In the genomic region with DNA sequence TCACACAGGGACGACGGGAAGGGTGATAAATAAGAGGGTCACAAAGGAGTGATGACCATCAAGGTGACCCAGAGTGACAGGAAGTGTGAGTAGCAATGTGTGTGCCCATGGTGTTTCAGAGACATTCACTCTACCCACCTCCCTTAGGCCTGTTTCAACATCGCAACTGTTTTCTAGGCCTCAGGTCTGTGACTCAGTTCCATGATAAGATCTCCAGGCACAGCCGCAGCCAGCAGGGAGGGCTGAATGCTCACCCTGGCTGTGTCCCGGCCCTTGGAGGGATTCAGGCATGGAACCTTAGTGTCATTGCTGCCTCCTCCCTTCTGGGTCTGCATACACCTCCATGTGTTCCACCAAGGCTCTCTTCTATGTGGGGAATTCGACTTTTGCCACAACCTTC, we compare ENCODE assay signal across 35 mouse cellular contexts. TPM values are rescaled to one million over a fixed set of nuclear protein-coding genes. Genes with fewer than 3 reads are reported as not detected.
DNase-seq lines count a peak whose midpoint lies in the region; ATAC-seq lines count a peak whose summit lies in the region.
"Had no signal": no experiment of that assay in that cellular context is flagged by ENCODE, and none has a peak within 500 bp of the region (broad histone marks: within the 10 kb centered on the region; RNA-seq: fewer than 3 reads in every experiment).

No protein-coding gene starts in this region.

- no peak overlapping the region for H3K4me2 ChIP-seq in midbrain, embryonic 15.5 days
- H3K4me2 ChIP-seq: forebrain, embryonic 15.5 days; heart, embryonic 13.5 days; hindbrain, embryonic 14.5 days; limb, embryonic 13.5 days; liver, embryonic 11.5 days; lung, embryonic 15.5 days; midbrain, embryonic 13.5 days had no signal

- no peak overlapping the region for H3K27ac ChIP-seq in midbrain, embryonic 15.5 days
- H3K27ac ChIP-seq: forebrain, embryonic 10.5 days; forebrain, embryonic 15.5 days; heart, embryonic 13.5 days; hindbrain, embryonic 14.5 days; limb, embryonic 13.5 days; lung, embryonic 15.5 days; midbrain, embryonic 13.5 days had no signal

- no peak overlapping the region for H3K9ac ChIP-seq in midbrain, embryonic 15.5 days
- H3K9ac ChIP-seq: forebrain, embryonic 15.5 days; heart, embryonic 13.5 days; hindbrain, embryonic 14.5 days; limb, embryonic 13.5 days; lung, embryonic 15.5 days; midbrain, embryonic 13.5 days had no signal

- peak overlapping the region; percentile 16 for H3K4me3 ChIP-seq in megakaryocyte, embryonic 14.5 days (replicated peaks)
- H3K4me3 ChIP-seq in midbrain, embryonic 15.5 days: no peak overlapping the region
- H3K4me3 ChIP-seq: forebrain, embryonic 10.5 days; forebrain, embryonic 15.5 days; heart, embryonic 13.5 days; limb, embryonic 13.5 days; lung, embryonic 15.5 days; midbrain, embryonic 13.5 days had no signal

- no peak for ATAC-seq in midbrain, embryonic 15.5 days (replicated peaks)
- ATAC-seq: CD4-positive, CD25-positive, alpha-beta regulatory T cell, adult 4 months; forebrain, embryonic 15.5 days; intestine, postnatal 0 days; midbrain, embryonic 13.5 days had no signal

- WGBS in midbrain, embryonic 15.5 days: 78% methylated on average over 6 of the region's 6 CpGs

- H3K36me3 ChIP-seq in megakaryocyte, embryonic 14.5 days (replicated peaks; ENCODE audit: low read length): no peaks in the 10 kb centered on the region
- H3K36me3 ChIP-seq in midbrain, embryonic 15.5 days (replicated peaks): no peaks in the 10 kb centered on the region
- H3K36me3 ChIP-seq: forebrain, embryonic 10.5 days; forebrain, embryonic 15.5 days; heart, embryonic 13.5 days; limb, embryonic 13.5 days; lung, embryonic 15.5 days; midbrain, embryonic 13.5 days had no signal

- DNase-seq in adrenal gland, adult 2 months: peak; percentile 23
- DNase-seq in adrenal gland, postnatal 10 days: no peak
- DNase-seq in 3134 (ENCODE audit: extremely low read depth, insufficient read length, low spot score) (peak; percentile 73), MN1 (ENCODE audit: low spot score) (peak; percentile 75)
- no peak for DNase-seq in retina, postnatal 1 day
- DNase-seq in spleen, postnatal 36 days (ENCODE audit: low spot score in 2 of 2): no peak
- DNase-seq: cerebellum, adult 8-10 months; cerebellum, postnatal 25 days; heart, postnatal 10 days; kidney, adult 9 months; kidney, postnatal 25 days; spleen, adult 18-20 months; thymus, postnatal 4 days had no signal

- peaks cover 38% of the 10 kb centered on the region for H3K27me3 ChIP-seq in megakaryocyte, embryonic 14.5 days (replicated peaks)
- H3K27me3 ChIP-seq in midbrain, embryonic 15.5 days (replicated peaks): no peaks in the 10 kb centered on the region
- H3K27me3 ChIP-seq: forebrain, embryonic 15.5 days; limb, embryonic 13.5 days; lung, embryonic 15.5 days; midbrain, embryonic 13.5 days had no signal

- no peaks in the 10 kb centered on the region; the same call in 1 of the 2 replicates for H3K4me1 ChIP-seq in megakaryocyte, embryonic 14.5 days
- no peaks in the 10 kb centered on the region for H3K4me1 ChIP-seq in midbrain, embryonic 15.5 days
- H3K4me1 ChIP-seq: forebrain, embryonic 10.5 days; forebrain, embryonic 15.5 days; limb, embryonic 13.5 days; lung, embryonic 15.5 days; midbrain, embryonic 13.5 days had no signal

- peaks cover 5% of the 10 kb centered on the region; the same call in 1 of the 2 replicates for H3K9me3 ChIP-seq in megakaryocyte, embryonic 14.5 days
- no peaks in the 10 kb centered on the region for H3K9me3 ChIP-seq in midbrain, embryonic 15.5 days
- H3K9me3 ChIP-seq: forebrain, embryonic 10.5 days; forebrain, embryonic 15.5 days; lung, embryonic 15.5 days; midbrain, embryonic 13.5 days had no signal

RNA-seq across cellular contexts. Expression of gene Aqp3, which starts 19.3 kb away (rescaled TPM):
- total RNA-seq in adrenal gland, adult 2 months (2021): under 1 TPM in 1 of 2 experiments, not detected in 1; 0.28 TPM
- 0.22 and 0.40 TPM in 2 replicates for polyA plus RNA-seq in adrenal gland, adult 2 months (2012; rRNA removed)
- total RNA-seq in adrenal gland, postnatal 10 days (2021): under 1 TPM; 0.63 to 0.76 TPM
- polyA plus RNA-seq in megakaryocyte, embryonic 14.5 days (2012; ENCODE audit: insufficient read depth, low replicate concordance): not detected in 2 replicates
- polyA plus RNA-seq in midbrain, embryonic 15.5 days (2015; fragmentation: Nextera tagmentation; extraction: Ambion mirVana): 0.15 and 0.58 TPM in 2 replicates
- total RNA-seq: gastrocnemius, adult 8-10 months; heart, adult 8-10 months; hematopoietic stem cell, adult 5-6 weeks; layer of hippocampus, adult 18-20 months; left cerebral cortex, adult 18-20 months; left cerebral cortex, postnatal 14 days had no signal

RNA-seq across cellular contexts. Expression of gene Aqp7, which starts 30.8 kb away (rescaled TPM):
- total RNA-seq in adrenal gland, adult 2 months (2021): 10 to 100 TPM; 20.8 to 42.1 TPM
- polyA plus RNA-seq in adrenal gland, adult 2 months (2012; rRNA removed): 12.5 and 15.2 TPM in 2 replicates
- total RNA-seq in adrenal gland, postnatal 10 days (2021): 10 to 100 TPM; 71.9 to 79.4 TPM
- not detected in 2 replicates for polyA plus RNA-seq in megakaryocyte, embryonic 14.5 days (2012; ENCODE audit: insufficient read depth, low replicate concordance)
- not detected in 2 replicates for polyA plus RNA-seq in midbrain, embryonic 15.5 days (2015; fragmentation: Nextera tagmentation; extraction: Ambion mirVana)
- total RNA-seq: hematopoietic stem cell, adult 5-6 weeks; left cerebral cortex, adult 18-20 months; left cerebral cortex, postnatal 14 days; megakaryocyte-erythroid progenitor cell, adult 5-6 weeks; monocyte, adult 5-6 weeks had no signal
- polyA plus RNA-seq: CD4-positive, CD25-positive, alpha-beta regulatory T cell, adult 4 months; embryonic facial prominence, embryonic 11.5 days; forebrain, embryonic 15.5 days; heart, embryonic 13.5 days; hindbrain, embryonic 14.5 days; lung, embryonic 15.5 days; midbrain, embryonic 13.5 days; neural tube, embryonic 14.5 days had no signal

RNA-seq across cellular contexts. Expression of gene Nol6, which starts 45.5 kb away (rescaled TPM):
- 10 to 100 TPM; 58.1 to 59.3 TPM for total RNA-seq in adrenal gland, adult 2 months (2021)
- 66.5 and 89.8 TPM in 2 replicates for polyA plus RNA-seq in adrenal gland, adult 2 months (2012; rRNA removed)
- total RNA-seq in adrenal gland, postnatal 10 days (2021): 10 to 100 TPM; 35.7 to 41.3 TPM
- polyA plus RNA-seq in megakaryocyte, embryonic 14.5 days (2012; ENCODE audit: insufficient read depth, low replicate concordance): 22.2 and 35.2 TPM in 2 replicates
- polyA plus RNA-seq in midbrain, embryonic 15.5 days (2015; fragmentation: Nextera tagmentation; extraction: Ambion mirVana): 40.9 and 41.1 TPM in 2 replicates

RNA-seq across cellular contexts. Expression of gene Ube2r2, which starts 56.8 kb away (rescaled TPM):
- 100 to 1,000 TPM in 1 of 2 experiments, 10 to 100 TPM in 1; 94.6 to 105 TPM for total RNA-seq in adrenal gland, adult 2 months (2021)
- 32.7 and 45.5 TPM in 2 replicates for polyA plus RNA-seq in adrenal gland, adult 2 months (2012; rRNA removed)
- total RNA-seq in adrenal gland, postnatal 10 days (2021): 100 to 1,000 TPM; 105 to 107 TPM
- 25.8 and 32.8 TPM in 2 replicates for polyA plus RNA-seq in megakaryocyte, embryonic 14.5 days (2012; ENCODE audit: insufficient read depth, low replicate concordance)
- 58.0 and 60.2 TPM in 2 replicates for polyA plus RNA-seq in midbrain, embryonic 15.5 days (2015; fragmentation: Nextera tagmentation; extraction: Ambion mirVana)

Comparison
In these comparisons a context has a peak if more than half of its experiments do, and no peak if none do; other contexts are left out.
1. DNase-seq: peak in adrenal gland, adult 2 months (single experiment), 3134 (single experiment) and MN1 (single experiment); none in adrenal gland, postnatal 10 days (single experiment), retina, postnatal 1 day (single experiment) and spleen, postnatal 36 days (0 of 2).
2. RNA of gene Aqp7, which starts 30.8 kb away (polyA plus RNA-seq): 12.5 to 15.2 TPM in adrenal gland, adult 2 months; not detected in midbrain, embryonic 15.5 days and not detected in megakaryocyte, embryonic 14.5 days; every median in the first group is over 10 times any median in the second.